Mouse (Mus musculus) kidney, postnatal 25 days (tissue): ENCODE results near the gene S100pbp.

ENCODE experiments used
- DNase-seq, 2 experiments: peaks; one replicate each; pipeline ENCODE4 v3.0.0; 2021; ENCODE audit warnings: mixed read lengths in 2 of 2

The S100pbp gene

DNA sequence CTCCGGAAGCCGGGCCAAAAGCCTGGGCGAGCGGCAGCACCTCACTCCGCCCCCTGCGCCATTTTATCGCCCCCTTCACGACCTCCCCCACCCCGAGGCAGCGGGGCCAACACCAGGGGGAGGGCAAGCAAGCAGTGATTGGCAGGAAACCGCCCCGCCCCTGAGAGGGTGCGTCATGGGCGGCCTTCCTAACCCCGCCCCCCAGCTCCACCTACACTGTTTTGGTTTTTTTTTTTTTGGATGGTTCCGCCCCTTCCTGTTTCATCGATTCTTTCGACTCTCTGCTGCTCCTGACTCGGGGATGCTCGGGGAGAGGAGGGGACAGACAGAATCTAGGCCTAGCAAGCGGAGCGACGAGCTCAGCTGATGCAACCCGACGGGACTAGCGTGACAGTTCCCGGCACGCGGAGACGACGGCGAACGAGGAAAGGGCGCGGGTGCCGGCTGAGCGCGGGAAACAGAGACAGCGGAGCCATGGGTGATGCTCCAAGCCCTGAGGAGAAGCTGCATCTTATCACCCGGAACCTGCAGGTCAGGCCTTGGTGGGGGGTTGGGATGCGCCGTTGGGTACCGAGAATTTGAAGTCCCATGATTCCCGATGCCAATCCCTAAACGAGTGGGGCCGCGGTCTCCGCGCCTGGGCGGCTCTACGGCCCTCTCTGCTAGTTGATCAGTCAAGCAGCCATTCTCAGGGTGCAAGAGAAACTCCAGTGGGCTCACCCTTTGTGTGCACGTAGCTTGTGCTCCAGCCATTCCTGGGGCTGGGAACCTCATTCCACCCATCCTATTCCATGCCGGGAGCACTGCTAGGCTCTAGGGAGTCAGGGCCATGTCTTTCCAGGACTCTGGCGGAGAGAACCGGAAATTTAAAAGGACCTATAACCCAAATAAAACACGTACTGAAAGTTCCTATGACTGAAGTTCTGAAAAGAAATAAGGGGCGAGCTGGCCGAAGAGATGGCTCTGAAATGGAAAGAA lies at the start of gene S100pbp, which contains the start of gene Yars:
Gene S100pbp, minus strand, starts transcription at position 186 of the 978 bp plus-strand sequence.
Gene Yars, plus strand, starts transcription at position 219 of the 978 bp plus-strand sequence.
- peak; percentile 99 for DNase-seq

DNA sequence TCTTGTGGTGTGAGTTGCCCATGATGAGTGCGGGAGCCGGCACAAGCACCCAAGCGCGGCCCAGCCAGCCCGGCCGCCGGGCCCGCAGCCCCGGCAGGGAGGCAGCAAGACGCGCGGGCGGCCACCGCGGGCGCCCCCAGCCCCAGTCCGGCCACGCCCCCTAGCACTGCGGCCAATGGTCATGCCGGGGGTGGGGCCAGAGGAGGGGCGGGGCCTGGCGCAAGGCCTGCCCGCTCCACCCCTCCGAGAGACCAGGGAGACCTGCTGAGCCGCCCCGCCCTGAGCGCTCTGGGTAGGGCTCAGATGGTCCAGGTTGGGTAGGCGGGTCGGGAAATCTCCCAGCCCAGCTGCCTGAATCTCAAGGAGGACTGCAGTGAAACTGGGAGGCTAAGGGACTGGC lies 49.5 kb upstream of the S100pbp start:
- DNase-seq: peak; percentile 78 to 92

DNA sequence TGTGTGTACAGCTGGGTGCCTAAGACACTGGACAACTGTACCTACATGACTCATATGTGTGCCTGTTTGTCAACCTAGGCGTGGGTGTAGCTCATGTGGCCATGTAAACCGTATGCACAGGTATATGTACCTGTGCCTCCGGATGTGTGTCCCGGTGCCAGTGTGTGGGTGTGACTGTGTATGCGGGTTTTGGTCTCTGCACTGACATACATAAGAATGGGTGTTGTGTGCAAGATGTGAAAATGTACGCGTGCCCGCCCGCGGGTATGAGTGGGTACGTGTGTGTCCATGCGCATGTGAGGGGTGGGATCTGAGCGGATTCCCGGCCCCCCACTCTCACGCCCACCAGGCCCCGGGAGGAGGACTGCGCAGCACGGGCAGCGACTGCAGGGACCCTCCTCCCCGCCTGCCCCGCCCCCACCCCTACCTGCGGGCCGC lies 49.1 kb upstream of the S100pbp start:
- no peak for DNase-seq

DNA sequence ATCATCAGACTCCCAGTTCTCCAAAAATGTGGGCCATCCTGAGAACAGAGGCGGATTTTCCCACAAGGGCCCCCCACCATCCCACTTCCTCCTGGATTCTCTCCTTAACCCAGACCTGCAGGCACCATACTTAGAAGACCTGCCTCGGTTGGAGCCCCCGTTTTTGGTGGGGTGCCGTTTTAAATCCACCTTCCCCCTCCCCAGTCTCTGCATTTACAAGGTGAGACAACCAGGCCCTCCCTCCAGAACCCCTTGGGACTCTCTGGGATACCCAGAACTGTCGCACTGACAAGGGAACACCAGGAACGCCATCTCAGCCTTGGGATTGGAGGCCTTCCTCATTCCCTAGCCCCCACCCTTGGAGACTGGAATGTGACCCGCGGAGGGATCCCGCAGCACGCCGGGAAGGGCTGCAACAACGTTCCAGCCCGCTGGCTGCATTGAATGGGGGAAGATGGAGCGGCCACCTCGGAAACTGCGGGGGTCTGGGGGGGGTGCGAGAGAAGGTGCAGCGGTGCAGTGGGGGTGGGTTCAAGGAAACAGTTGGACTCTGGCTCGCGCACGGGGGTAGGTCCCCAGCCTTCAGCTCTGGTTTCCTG lies 48.4 kb upstream of the S100pbp start:
- peak; percentile 43 to 72 for DNase-seq

DNA sequence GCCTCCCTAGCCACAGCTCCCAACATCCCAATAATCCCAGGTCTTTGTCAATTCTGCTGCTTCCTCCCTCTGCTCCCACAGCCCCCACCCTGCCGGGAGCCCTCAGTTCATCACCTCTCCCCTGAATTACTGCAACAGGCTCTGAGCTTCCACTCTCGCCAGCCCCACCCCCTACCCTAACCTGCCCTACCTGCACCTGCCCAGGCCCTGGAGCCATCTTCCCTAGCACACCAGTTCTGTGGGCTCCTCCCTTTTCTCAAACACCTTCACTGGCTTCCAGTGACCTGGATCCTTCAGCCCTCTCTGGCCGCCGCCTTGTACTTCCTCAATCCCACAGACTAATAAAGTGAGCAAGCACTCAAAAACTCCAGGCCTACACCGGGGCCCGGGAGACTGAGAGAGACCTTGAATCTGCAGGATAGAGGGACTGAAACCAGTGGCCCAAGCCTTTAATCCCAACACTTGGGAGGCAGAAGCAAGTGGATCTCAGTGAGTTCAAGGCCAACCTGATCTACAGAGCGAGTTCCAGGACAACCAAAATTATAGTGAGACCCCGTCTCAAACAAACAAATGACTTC lies 46.8 kb upstream of the S100pbp start:
- DNase-seq: peak in 1 of 2 experiments; percentile 56

DNA sequence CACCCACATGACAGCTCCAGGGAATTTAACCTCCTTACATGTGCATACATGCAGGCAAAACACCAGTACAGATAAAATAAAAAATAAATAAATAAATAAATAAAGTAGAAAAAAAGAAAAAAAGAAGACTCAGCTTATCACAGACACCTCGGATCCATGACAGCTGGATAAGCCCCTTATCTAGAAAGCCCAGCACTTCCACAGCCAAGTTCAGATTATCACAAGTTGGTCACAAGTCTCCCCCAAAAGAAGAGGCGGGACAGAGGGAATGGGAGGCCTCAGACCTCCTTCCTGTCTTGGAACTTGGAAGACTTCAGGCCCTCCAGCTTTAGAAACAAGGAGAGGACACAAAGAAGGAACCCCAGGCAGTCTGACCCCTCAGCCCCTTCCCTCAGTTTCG lies 45.6 kb upstream of the S100pbp start:
- DNase-seq: no peak

DNA sequence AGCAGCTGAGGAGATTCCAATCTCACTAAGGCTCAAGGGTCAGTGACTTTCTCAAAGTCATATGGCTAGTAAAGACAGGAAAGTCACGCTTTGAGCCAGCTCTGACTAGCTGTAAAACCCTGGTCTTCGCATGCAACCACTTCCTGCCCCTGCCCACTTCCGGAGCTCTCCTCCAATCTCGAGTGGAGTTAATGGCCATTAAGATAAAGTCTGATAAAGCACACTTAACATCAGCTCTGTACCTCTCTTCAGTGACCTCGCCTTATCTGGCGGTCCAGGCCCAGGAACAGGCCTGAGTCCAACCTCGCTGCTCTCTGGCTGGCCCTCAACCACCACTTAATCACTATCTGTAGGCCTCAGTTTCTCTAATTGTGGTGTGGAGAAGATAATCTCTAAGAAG lies 45.0 kb upstream of the S100pbp start:
- DNase-seq: peak; percentile 38 to 70

DNA sequence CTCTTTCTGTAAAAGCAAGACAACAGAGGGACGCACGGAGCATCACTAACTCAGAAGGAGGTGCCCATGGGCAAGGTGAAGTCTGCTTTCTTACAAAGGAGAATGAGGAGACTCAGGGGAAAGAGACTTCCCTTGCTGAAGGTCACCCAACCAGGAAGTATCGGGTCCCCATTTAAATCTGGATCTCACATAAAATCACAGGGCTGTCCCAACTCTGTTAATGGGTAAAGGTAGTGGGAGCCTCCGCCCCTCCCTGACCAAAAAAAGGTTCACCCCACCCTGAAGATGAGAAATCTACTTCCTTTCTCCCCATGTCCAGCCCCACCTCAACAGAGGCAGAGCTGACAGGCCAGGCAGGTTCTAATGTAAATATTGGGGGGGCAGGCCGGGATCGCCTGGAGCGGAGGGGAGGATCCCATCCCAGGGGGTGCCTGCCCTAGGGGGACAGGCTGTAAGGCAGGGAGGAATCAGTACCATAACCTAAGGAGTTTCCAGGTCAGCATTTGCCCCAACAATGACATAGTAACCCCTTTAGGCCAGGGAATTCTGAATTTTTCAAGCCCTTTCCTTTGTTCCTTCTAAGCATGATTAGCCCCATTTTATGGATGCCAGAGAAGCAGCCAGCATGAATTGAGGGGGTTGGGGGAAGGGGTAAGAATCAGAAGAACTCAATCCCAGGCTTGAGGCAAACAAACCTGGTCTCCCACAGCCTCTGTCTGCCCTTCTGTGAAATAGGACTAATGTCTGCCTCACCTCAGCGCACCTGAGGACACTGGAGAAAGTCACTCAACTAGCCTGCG lies 43.2 kb upstream of the S100pbp start:
- no peak for DNase-seq

DNA sequence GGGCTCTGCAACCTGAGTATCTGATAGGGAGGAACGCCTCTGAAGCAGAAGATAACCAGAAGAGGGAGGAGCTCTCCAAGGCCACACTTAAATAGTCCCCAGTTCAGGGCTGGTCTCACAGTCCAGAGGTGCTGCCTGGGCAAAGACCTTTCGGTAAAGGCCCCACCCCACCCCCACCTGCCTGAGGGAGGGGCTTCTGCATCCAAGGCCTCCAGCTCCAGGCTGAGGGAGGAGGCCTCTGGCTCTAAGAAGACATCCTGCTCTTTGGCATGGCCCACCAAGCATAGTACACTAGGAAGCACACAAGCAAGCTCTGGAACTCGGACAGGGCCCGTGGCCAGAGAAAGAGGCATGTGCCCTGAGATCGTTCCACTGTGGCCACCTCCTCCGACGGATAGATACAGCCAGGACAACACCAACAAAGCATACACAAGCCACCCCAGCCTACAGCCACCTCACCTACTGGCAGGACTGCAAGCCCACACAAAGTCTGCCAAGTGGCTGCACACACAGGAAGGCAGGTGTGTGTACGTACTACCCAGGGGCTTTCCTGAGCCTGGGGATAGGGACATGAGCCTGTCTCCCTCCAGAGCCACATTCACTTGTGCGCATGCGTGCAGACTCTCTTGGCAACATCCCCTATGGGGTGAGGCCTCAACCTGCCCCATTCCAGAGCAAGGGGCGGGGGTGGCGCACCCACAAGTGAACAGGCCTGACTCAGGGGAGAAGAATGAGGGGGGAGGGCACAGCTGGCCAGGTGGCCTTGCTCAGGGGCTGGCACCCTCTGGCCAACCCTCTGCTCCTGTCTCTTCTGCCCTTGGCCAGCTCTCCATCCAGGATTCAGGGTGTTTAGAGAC lies 42.3 kb upstream of the S100pbp start:
- peak; percentile 72 to 89 for DNase-seq

DNA sequence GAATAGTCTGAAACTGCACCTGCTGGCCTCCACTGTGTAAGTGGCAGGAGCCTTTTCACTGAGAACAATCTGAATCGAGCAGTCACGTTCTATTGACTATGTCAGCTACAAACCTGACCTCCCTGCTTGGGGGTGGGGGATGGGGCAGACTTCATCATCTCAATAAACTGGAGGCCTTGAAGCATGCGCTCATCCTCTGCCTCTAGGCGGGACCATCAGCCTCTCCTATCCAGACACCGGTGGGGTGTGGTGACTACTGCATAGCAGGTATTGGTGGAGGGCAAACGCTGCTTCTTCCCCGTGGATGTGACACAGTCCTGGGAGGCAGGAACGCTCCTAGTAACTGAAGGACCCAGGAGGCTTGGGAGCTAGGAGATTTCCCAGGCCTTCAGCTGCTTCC lies 41.4 kb upstream of the S100pbp start:
- DNase-seq: no peak

DNA sequence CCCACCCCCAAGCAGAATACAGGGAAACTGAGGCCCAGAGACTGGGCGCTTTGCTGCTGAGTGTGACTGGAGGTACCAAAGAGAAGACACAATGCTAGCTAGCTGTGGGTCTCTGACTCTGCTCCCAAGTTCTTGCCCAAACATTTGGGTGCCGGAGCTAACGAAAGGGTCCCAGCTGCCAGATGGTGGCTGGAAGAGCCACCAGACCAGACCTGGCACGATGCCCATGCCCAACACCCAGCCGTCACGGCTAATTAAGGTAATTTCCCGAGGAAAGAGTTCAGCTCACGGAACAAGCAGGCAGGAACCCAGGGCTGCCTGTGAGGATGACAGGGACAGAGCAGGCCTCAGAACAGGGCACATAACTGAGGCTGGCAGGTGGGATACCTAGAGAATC lies 38.5 kb upstream of the S100pbp start:
- peak; percentile 45 to 60 for DNase-seq

DNA sequence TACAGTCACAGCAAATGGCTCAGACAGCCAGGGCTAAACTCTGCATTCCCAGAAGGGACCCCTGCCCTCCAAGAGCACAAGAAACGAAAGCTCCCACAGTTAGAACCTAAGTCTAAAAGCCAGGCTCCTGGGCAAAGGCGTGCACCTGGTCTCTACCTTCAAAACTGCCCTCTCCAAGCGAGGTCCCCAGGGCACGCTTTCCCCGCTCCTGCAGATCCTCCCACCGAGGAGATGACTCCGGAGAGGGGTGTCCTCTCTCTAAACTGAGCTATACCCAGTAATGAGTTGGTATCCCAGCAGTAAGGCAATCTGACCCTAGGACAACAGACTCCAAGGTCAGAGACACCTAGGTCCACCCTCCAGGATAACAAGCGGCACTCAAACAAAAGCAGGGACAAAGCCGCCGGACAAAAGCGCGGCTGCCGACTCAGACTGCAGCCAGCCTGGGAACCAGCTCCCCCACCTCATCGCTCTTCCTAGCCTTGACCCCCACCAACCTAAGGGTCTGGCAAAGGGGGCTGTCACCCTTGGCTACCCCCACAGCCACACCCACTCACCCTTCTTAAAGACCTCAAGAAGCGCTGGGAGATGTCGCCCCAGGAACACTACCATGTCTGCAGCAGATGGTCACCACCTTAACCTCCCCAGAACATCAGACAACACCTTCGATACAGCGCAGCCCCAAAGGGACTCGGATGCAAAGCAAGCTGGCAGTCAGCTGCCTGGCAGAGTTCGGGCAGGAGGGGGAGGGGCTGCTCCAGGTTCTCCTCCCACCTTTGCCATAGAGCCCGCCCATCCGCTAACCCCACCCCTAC lies 37.9 kb upstream of the S100pbp start:
- peak; percentile 62 to 75 for DNase-seq

DNA sequence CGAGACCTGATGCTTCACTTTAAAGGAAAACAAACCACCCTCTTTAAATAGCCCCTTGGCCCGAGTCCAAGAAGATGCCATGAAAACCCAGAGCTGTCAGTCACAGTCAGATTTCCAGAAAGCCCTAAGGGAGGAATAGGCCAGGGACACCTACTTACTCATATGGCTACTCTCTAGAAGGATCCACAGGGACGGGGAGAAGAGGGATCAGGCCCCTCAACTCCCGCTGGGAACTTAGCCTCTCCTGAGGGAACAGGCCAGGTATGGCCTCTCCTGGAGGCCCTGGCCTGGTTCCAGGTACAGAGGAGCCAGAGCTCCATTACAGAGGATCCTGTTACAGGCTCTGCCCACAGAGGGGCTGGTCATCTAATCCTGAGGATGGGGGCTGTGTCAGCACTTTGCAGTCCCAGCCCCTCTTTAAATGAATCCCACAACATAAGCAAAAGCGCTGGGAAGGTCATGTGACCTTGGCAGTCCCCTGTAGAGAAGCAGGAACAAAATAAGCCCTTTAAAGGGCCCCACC lies 37.0 kb upstream of the S100pbp start:
- DNase-seq: peak; percentile 72 to 84

DNA sequence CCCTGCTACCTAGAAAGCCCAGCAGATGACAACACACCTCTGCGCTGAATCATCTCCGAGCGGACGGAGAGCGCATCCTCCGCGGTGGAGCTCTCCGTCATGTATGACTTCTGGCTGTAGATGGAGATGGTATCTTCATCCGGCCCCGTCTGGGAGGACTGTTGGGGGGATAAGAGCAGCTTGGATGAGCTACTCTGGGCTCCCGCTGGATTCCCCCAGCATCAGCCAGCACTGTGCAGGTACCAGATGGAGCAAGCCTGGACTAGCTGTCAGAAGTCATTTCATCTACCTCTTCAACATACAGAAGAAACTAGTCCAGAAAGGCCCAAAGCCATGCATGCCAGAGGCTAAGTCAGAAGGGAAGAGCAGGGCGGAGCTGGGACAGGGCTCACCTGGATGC lies 35.8 kb upstream of the S100pbp start:
- no peak for DNase-seq

DNA sequence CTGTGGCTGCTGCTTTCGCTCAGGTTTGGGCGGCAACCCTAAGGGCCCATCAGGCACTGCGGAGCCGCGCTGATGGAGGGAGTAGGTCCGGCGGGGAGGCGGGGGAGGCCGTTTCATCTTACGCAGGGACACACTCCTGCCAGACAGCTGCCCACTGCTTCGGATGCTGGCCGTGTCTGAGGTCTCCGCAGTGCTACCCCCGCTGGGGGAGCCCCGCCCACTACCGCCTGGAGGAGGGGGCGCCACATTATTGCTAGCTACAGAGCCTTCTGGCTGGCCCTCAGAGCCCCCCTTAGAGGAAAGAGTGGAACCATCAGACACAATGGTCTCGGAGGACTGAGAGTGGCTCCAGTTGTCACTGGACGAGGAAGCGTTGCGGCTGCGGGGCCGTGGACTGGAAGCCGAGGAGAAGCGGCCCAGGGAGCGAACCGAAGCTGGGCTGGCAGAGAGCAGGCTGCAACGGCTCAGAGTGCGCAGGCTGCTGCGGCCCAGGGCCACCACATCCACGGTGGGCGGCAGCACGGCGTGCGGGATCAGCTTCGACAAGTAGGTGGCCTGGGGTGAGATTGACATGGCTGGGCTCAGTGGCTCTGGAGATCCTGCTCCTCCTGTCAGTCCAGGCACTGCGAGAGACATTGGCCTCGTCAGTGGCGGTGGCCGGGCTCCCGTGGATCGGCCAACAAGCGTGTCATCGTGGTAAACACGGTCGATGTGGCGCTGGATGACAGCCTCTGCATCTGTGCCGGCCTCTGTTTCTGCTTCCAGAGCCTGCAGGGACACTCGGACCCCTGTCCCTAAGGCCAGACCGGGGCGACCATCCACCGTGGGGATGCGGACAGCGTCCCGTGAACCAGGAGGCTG lies 34.1 kb upstream of the S100pbp start:
- DNase-seq: no peak

DNA sequence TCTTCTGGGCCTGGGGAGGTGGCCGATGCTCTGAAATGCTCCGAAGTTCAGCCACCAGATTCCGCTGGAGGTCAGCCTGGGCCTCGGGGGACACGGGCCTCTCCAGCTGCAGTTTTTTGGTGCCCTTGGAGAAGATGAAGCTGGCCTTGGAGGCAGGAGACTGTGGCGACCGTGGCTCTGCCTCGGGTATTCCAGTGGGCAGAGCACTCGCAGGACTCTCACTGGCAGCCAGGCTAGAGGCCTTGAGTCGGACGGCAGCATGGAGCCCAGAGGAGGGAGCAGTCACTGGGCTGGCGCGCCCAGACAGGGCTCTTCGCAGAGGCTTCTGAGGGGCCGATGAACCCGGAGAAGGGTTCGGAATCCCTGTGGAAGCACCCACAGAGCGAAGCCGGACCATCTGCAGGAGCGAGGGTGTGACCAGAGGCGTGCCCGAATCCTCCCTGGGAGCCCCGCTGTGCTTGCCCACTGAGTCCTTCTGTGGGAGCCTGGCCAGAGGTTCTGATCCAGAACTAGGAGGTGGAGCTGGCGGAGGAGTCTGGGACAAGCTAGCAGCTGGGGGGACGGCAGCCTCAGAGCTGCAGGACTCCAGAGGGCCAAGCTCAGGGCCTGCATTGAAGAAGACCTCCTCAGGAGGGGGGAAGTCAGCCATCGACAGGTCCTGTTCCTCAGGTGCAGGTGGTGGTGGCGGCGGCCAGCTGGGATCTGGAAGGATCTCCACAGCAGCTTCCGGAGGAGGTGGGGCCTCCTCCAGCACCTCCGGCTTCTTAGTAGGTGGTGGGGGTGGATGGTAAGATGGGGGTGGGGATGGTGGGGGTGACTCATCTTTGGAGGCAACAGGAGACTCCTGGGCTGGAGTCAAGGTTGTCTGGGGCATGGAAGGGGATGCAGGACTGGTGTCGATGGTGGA lies 32.7 kb upstream of the S100pbp start:
- DNase-seq: peak in 1 of 2 experiments; percentile 38

DNA sequence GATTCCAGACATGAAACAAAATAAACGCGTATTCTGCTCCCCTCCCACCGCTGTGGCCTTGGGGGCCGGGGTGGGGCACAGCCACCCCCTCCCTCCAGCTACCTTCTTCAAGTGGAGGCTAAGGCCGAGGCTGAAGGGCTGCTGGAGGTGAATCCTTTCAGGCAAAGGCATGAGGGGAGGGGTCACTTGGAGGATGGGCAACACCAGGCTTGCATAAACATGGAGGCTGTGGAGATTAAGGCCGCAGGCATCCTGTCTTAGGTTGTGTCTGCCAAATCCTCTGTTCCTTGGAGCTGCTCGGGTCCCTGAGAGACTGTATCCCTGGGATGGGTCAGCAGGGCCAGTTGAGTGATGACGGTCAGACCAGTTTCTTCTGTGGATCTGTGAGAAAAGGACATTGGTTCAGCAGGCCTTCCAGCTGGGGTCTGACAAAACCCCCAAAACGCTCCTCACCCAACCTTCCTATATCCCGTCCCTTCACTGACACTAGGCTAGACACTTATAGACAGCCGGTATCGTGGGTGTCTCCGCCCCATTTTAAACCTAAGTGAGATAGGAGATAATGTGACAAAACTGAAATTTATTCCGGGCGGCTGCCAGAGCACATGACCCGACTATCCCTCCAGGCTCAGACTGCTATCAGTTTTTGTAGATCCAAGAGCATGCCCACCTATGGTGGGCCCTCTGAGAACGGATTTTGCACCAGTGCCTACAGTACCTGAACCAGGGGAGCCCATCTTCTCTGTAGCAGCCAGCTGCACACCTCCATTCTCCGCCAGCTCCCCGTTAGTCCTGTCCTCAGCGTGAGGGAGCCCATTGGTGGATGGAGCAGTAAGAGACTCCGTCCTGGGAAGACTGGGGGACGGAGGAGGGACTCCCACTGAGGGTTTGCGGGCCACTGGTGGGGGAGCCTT lies 31.8 kb upstream of the S100pbp start:
- DNase-seq: no peak
